Mouse (Mus musculus) heart, postnatal 36 days (tissue): ENCODE results near the gene Ttc36. TPM values are rescaled to one million over a fixed set of nuclear protein-coding genes. Genes with fewer than 3 reads are reported as not detected.

ENCODE experiments used
- DNase-seq, 2 experiments: peaks; one replicate each; pipeline ENCODE4 v3.0.0; 2021 to 2022
- intact Hi-C: fragments of 180-260 bp; cut with DNase I; formaldehyde crosslinking; loops from one replicate; pipeline ENCODE4 v1.15.1; 2025
- total RNA-seq, 2 experiments: library from RNA; stranded (reverse); gene quantifications; 2 replicates each; pipeline ENCODE4 v1.2.3; 2021

Ttc36 gene
- total RNA-seq: under 1 TPM in 1 of 2 experiments, not detected in 1; 0.41 TPM

- DNase-seq: no peak
- intact Hi-C loops: no loop called here
Measured at GRCm38 (mm10) chr9:44802808-44803450, at the start of gene Ttc36. TSS of gene Ttc36 (minus strand) at chr9:44803072.

GRCm38 (mm10) chr9:44847446-44847845, 44.6 kb upstream of the Ttc36 start:
- DNase-seq: peak; percentile 21 to 25
- intact Hi-C loops: no loop called here

GRCm38 (mm10) chr9:44841241-44841640, 38.4 kb upstream of the Ttc36 start:
- DNase-seq: peak; percentile 28
- intact Hi-C loops: loop anchor here (2.0 kb wide), 1 partner anchor 70 kb away; no protein-coding TSS in a partner anchor

- intact Hi-C loops: loop anchor here (2.0 kb wide), 2 partner anchors 44 to 130 kb away; partner anchors contain the start of gene Kmt2a
- peak; percentile 79 to 80 for DNase-seq
Measured at GRCm38 (mm10) chr9:44836439-44836838, 33.6 kb upstream of the Ttc36 start.

GRCm38 (mm10) chr9:44832356-44832755, 29.5 kb upstream of the Ttc36 start:
- DNase-seq: peak in 1 of 2 experiments; percentile 36
- intact Hi-C loops: no loop called here

- no peak for DNase-seq
- intact Hi-C loops: no loop called here
Measured at GRCm38 (mm10) chr9:44830506-44830905, 27.6 kb upstream of the Ttc36 start.

GRCm38 (mm10) chr9:44828944-44829343, 26.1 kb upstream of the Ttc36 start:
- intact Hi-C loops: no loop called here

GRCm38 (mm10) chr9:44826660-44827059, 23.8 kb upstream of the Ttc36 start:
- no peak for DNase-seq
- intact Hi-C loops: no loop called here

More at GRCm38 (mm10) chr9:44828944-44829343, 26.1 kb upstream of the Ttc36 start:
- DNase-seq: no peak

- DNase-seq: peak in 1 of 2 experiments; percentile 19
- intact Hi-C loops: no loop called here
Measured at GRCm38 (mm10) chr9:44819920-44820827, 17.3 kb upstream of the Ttc36 start.

- no peak for DNase-seq
Measured at GRCm38 (mm10) chr9:44817522-44817921, 14.7 kb upstream of the Ttc36 start.

GRCm38 (mm10) chr9:44814179-44814578, 11.3 kb upstream of the Ttc36 start:
- intact Hi-C loops: no loop called here
- DNase-seq: no peak

More at GRCm38 (mm10) chr9:44817522-44817921, 14.7 kb upstream of the Ttc36 start:
- intact Hi-C loops: no loop called here

GRCm38 (mm10) chr9:44810316-44810715, 7.4 kb upstream of the Ttc36 start:
- intact Hi-C loops: no loop called here
- DNase-seq: no peak

GRCm38 (mm10) chr9:44807778-44808177, 4.9 kb upstream of the Ttc36 start:
- no peak for DNase-seq
- intact Hi-C loops: no loop called here

GRCm38 (mm10) chr9:44807141-44807540, 4.3 kb upstream of the Ttc36 start:
- no peak for DNase-seq
- intact Hi-C loops: no loop called here

GRCm38 (mm10) chr9:44805536-44805935, 2.7 kb upstream of the Ttc36 start:
- DNase-seq: no peak
- intact Hi-C loops: no loop called here

GRCm38 (mm10) chr9:44804678-44805077, 1.8 kb upstream of the Ttc36 start:
- intact Hi-C loops: no loop called here

GRCm38 (mm10) chr9:44801669-44802068, 1.2 kb downstream of the Ttc36 start:
- no peak for DNase-seq
- intact Hi-C loops: no loop called here

More at GRCm38 (mm10) chr9:44804678-44805077, 1.8 kb upstream of the Ttc36 start:
- DNase-seq: no peak

GRCm38 (mm10) chr9:44799958-44800324, 2.9 kb downstream of the Ttc36 start:
- no peak for DNase-seq
- intact Hi-C loops: no loop called here

GRCm38 (mm10) chr9:44799102-44799957, 3.5 kb downstream of the Ttc36 start, which contains the start of gene Tmem25:
TSS of gene Tmem25 (minus strand) at chr9:44799307.
- DNase-seq: peak; percentile 76 to 79

GRCm38 (mm10) chr9:44798298-44798697, 4.6 kb downstream of the Ttc36 start:
- intact Hi-C loops: no loop called here
- no peak for DNase-seq

More at GRCm38 (mm10) chr9:44799102-44799957, 3.5 kb downstream of the Ttc36 start, which contains the start of gene Tmem25:
- intact Hi-C loops: no loop called here
